Comparison of ENCODE assay signal across 13 mouse cellular contexts in the genomic region with DNA sequence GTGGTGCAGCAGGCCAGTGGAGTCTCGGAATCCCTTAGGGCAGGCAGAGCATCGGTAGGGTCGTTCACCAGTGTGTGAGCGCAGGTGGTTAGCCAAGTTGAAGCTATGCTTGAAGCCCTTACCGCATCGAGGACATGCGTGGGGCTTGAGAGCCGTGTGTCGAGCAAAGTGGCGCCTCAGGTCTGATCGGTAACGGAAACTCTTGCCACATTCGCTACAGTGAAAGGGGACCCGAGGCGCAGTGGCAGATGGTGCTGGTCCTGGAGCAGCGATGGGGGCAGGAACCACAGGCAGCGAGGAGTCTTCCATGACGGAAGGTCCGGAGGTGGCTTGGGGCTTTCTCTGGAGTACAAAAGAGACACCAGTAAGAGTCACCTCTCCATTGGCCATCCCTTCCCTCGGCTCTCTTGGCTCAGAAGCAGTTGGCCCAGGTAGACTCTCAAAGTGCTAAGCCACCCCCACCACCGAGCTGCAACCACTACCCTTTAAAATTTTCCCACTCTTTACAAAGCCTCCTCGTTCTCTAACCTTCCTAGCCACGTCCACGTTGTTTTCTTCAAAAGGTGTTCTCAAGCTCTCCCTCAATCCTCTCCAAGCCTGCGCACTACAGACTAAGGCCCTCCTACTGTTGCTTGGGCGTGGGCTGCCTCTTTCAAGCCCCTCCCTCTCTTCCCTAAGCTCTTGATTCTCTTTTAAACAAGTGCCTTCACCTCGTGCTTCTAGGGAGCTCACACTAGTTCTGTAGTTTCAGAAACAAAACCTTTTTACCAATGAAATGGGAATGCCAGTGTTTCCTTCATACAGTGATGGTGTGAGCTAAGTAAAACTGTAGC. TPM values are rescaled to one million over a fixed set of nuclear protein-coding genes. Genes with fewer than 3 reads are reported as not detected.
DNase-seq lines count a peak whose midpoint lies in the region; ATAC-seq lines count a peak whose summit lies in the region.
"Had no signal": no experiment of that assay in that cellular context is flagged by ENCODE, and none has a peak within 500 bp of the region (broad histone marks: within the 10 kb centered on the region; RNA-seq: fewer than 3 reads in every experiment).

No protein-coding gene starts in this region.

- H3K9me3 ChIP-seq in kidney, embryonic 16.5 days (ENCODE audit: low read length), result no peaks in the 10 kb centered on the region
- H3K9me3 ChIP-seq in embryonic facial prominence, embryonic 15.5 days (replicated peaks), result no peaks in the 10 kb centered on the region

- no peak for ATAC-seq in kidney, embryonic 16.5 days (ENCODE audit: low FRiP score, low TSS enrichment)
- no peak for ATAC-seq in embryonic facial prominence, embryonic 15.5 days (ENCODE audit: insufficient number of reproducible peaks, low FRiP score, low TSS enrichment, low read depth)
- ATAC-seq: activated CD4-positive, CD25-positive, alpha-beta regulatory T cell, adult 4 months had no signal

- peaks cover 13% of the 10 kb centered on the region for H3K4me1 ChIP-seq in kidney, embryonic 16.5 days (ENCODE audit: insufficient read depth, low read length)
- H3K4me1 ChIP-seq in embryonic facial prominence, embryonic 15.5 days, result no peaks in the 10 kb centered on the region

- no peak overlapping the region for H3K27ac ChIP-seq in kidney, embryonic 16.5 days (ENCODE audit: low read length)
- H3K27ac ChIP-seq in embryonic facial prominence, embryonic 15.5 days (replicated peaks), result no peak overlapping the region

- H3K4me2 ChIP-seq in kidney, embryonic 16.5 days (replicated peaks; ENCODE audit: low read depth, low read length), result peak overlapping the region; percentile 54
- H3K4me2 ChIP-seq in embryonic facial prominence, embryonic 15.5 days (replicated peaks), result peak overlapping the region; percentile 54; the same call in 1 of the 2 replicates

- peaks cover 58% of the 10 kb centered on the region for H3K36me3 ChIP-seq in kidney, embryonic 16.5 days (ENCODE audit: insufficient read depth, low read length)
- H3K36me3 ChIP-seq in embryonic facial prominence, embryonic 15.5 days, result peaks cover 56% of the 10 kb centered on the region

- no peak overlapping the region for H3K9ac ChIP-seq in kidney, embryonic 16.5 days (replicated peaks; ENCODE audit: low read length)
- no peak overlapping the region for H3K9ac ChIP-seq in embryonic facial prominence, embryonic 15.5 days

- 92% methylated on average over 27 of the region's 27 CpGs for WGBS in kidney, embryonic 16.5 days
- WGBS in embryonic facial prominence, embryonic 15.5 days, result 90% methylated on average over 27 of the region's 27 CpGs

- peak; percentile 28 for DNase-seq in cerebellum, adult 11 months
- no peak for DNase-seq in cerebellum, adult 8-10 months
- DNase-seq in kidney, postnatal 10 days, result no peak
- peak; percentile 47 for DNase-seq in lung, postnatal 25 days (ENCODE audit: low spot score)
- no peak for DNase-seq in ovary, postnatal 14 days (ENCODE audit: low spot score)
- no peak for DNase-seq in layer of hippocampus, postnatal 10 days (ENCODE audit: low spot score in 2 of 2)
- DNase-seq: cerebellum, postnatal 25 days; heart, adult 18-20 months had no signal

- H3K27me3 ChIP-seq in kidney, embryonic 16.5 days (ENCODE audit: insufficient read depth, low read length), result no peaks in the 10 kb centered on the region
- H3K27me3 ChIP-seq in embryonic facial prominence, embryonic 15.5 days, result no peaks in the 10 kb centered on the region

- peak overlapping the region; percentile 86; the same call in 1 of the 2 replicates for H3K4me3 ChIP-seq in kidney, embryonic 16.5 days (ENCODE audit: low read length)
- no peak overlapping the region for H3K4me3 ChIP-seq in embryonic facial prominence, embryonic 15.5 days (replicated peaks)

RNA-seq across cellular contexts. Expression of a gene that starts 1.3 kb away (rescaled TPM):
- 14.4 and 15.2 TPM in 2 replicates for polyA plus RNA-seq in kidney, embryonic 16.5 days (2015; fragmentation: Nextera tagmentation; extraction: Ambion mirVana)
- 15.2 and 15.8 TPM in 2 replicates for polyA plus RNA-seq in embryonic facial prominence, embryonic 15.5 days (2015; fragmentation: Nextera tagmentation; extraction: Ambion mirVana)
- 1 to 10 TPM; 4.5 TPM for total RNA-seq in layer of hippocampus, postnatal 10 days (2021)

RNA-seq across cellular contexts. Expression of a gene that starts 1.6 kb away (rescaled TPM):
- 41.9 and 44.2 TPM in 2 replicates for polyA plus RNA-seq in kidney, embryonic 16.5 days (2015; fragmentation: Nextera tagmentation; extraction: Ambion mirVana)
- 43.9 and 46.2 TPM in 2 replicates for polyA plus RNA-seq in embryonic facial prominence, embryonic 15.5 days (2015; fragmentation: Nextera tagmentation; extraction: Ambion mirVana)
- total RNA-seq in layer of hippocampus, postnatal 10 days (2021), result 10 to 100 TPM; 22.2 to 23.4 TPM

RNA-seq across cellular contexts. Expression of a gene that starts 2.4 kb away (rescaled TPM):
- 1.7 and 1.9 TPM in 2 replicates for polyA plus RNA-seq in kidney, embryonic 16.5 days (2015; fragmentation: Nextera tagmentation; extraction: Ambion mirVana)
- 1.2 TPM in 1 of 2 replicates, not detected in the other for polyA plus RNA-seq in embryonic facial prominence, embryonic 15.5 days (2015; fragmentation: Nextera tagmentation; extraction: Ambion mirVana)
- not detected for total RNA-seq in layer of hippocampus, postnatal 10 days (2021)
- total RNA-seq: heart, adult 18-20 months; left cerebral cortex, postnatal 10 days had no signal
- polyA plus RNA-seq: testis, adult 2 months had no signal

RNA-seq across cellular contexts. Expression of a gene that starts 7.3 kb away (rescaled TPM):
- 6.6 and 7.6 TPM in 2 replicates for polyA plus RNA-seq in kidney, embryonic 16.5 days (2015; fragmentation: Nextera tagmentation; extraction: Ambion mirVana)
- 8.0 and 9.0 TPM in 2 replicates for polyA plus RNA-seq in embryonic facial prominence, embryonic 15.5 days (2015; fragmentation: Nextera tagmentation; extraction: Ambion mirVana)
- 10 to 100 TPM; 36.4 TPM for total RNA-seq in layer of hippocampus, postnatal 10 days (2021)

RNA-seq across cellular contexts. Expression of a gene that starts 7.5 kb away (rescaled TPM):
- 27.1 and 30.3 TPM in 2 replicates for polyA plus RNA-seq in kidney, embryonic 16.5 days (2015; fragmentation: Nextera tagmentation; extraction: Ambion mirVana)
- 35.4 and 37.8 TPM in 2 replicates for polyA plus RNA-seq in embryonic facial prominence, embryonic 15.5 days (2015; fragmentation: Nextera tagmentation; extraction: Ambion mirVana)
- total RNA-seq in layer of hippocampus, postnatal 10 days (2021), result 10 to 100 TPM; 59.9 to 60.2 TPM

Comparison
In these comparisons a context has a peak if more than half of its experiments do, and no peak if none do; other contexts are left out.
1. DNase-seq: peak in cerebellum, adult 11 months (single experiment) and lung, postnatal 25 days (single experiment); none in cerebellum, adult 8-10 months (single experiment), kidney, postnatal 10 days (single experiment), ovary, postnatal 14 days (single experiment) and layer of hippocampus, postnatal 10 days (0 of 2).